Comparison of ENCODE assay signal across 29 mouse cellular contexts in genomic region chr17:29480256-29480655, GRCm38 (mm10). TPM values are rescaled to one million over a fixed set of nuclear protein-coding genes. Genes with fewer than 3 reads are reported as not detected.
A peak's percentile ranks its signal among the peaks of the same experiment; 100 is the strongest.
DNase-seq lines count a peak whose midpoint lies in the region; ATAC-seq and TF ChIP-seq lines count a peak whose summit lies in the region.
"Had no signal": no experiment of that assay in that cellular context is flagged by ENCODE, and none has a peak within 500 bp of the region (broad histone marks: within the 10 kb centered on the region; RNA-seq: fewer than 3 reads in every experiment).

No protein-coding gene starts in this region.

- no peaks in the 10 kb centered on the region for H3K27me3 ChIP-seq in forebrain, embryonic 13.5 days
- H3K27me3 ChIP-seq in forebrain, postnatal 0 days (ENCODE audit: insufficient read depth, low read length): no peaks in the 10 kb centered on the region
- H3K27me3 ChIP-seq in liver, embryonic 12.5 days (replicated peaks): peaks cover 9% of the 10 kb centered on the region; the same call in 1 of the 2 replicates
- H3K27me3 ChIP-seq in liver, postnatal 0 days (ENCODE audit: insufficient read depth, low read length): no peaks in the 10 kb centered on the region
- peaks cover 4% of the 10 kb centered on the region; the same call in 1 of the 2 replicates for H3K27me3 ChIP-seq in liver, embryonic 13.5 days
- peaks cover 5% of the 10 kb centered on the region; the same call in 1 of the 2 replicates for H3K27me3 ChIP-seq in liver, embryonic 15.5 days
- no peaks in the 10 kb centered on the region for H3K27me3 ChIP-seq in hindbrain, embryonic 12.5 days
- H3K27me3 ChIP-seq: CH12.LX; embryonic facial prominence, embryonic 13.5 days; embryonic facial prominence, embryonic 15.5 days; forebrain, embryonic 12.5 days; forebrain, embryonic 15.5 days; Patski had no signal

- no peaks in the 10 kb centered on the region; the same call in 1 of the 2 replicates for H3K9me3 ChIP-seq in forebrain, embryonic 13.5 days (replicated peaks)
- no peaks in the 10 kb centered on the region for H3K9me3 ChIP-seq in forebrain, postnatal 0 days (ENCODE audit: low read length)
- peaks cover 14% of the 10 kb centered on the region for H3K9me3 ChIP-seq in liver, embryonic 12.5 days (replicated peaks)
- H3K9me3 ChIP-seq in liver, postnatal 0 days (ENCODE audit: low read length): 0 out of 2 replicates have a peak, but pooled peaks cover 2% of the 10 kb centered on the region
- H3K9me3 ChIP-seq in liver, embryonic 13.5 days (replicated peaks): peaks cover 6% of the 10 kb centered on the region; the same call in 1 of the 2 replicates
- no peaks in the 10 kb centered on the region; the same call in 1 of the 2 replicates for H3K9me3 ChIP-seq in liver, embryonic 15.5 days (replicated peaks)
- H3K9me3 ChIP-seq in hindbrain, embryonic 12.5 days (replicated peaks): peaks cover 6% of the 10 kb centered on the region; the same call in 1 of the 2 replicates
- H3K9me3 ChIP-seq: embryonic facial prominence, embryonic 15.5 days; forebrain, embryonic 15.5 days had no signal

- TF ChIP-seq EP300 in liver, postnatal 0 days (IDR thresholded peaks at IDR 0.05; ENCODE audit: low read depth): no peak

- no peak overlapping the region for H3K9ac ChIP-seq in forebrain, embryonic 13.5 days
- H3K9ac ChIP-seq in forebrain, postnatal 0 days: no peak overlapping the region
- peak overlapping the region; percentile 19; the same call in 1 of the 2 replicates for H3K9ac ChIP-seq in liver, embryonic 12.5 days
- no peak overlapping the region for H3K9ac ChIP-seq in liver, postnatal 0 days (replicated peaks)
- peak overlapping the region; percentile 34; the same call in 1 of the 2 replicates for H3K9ac ChIP-seq in liver, embryonic 13.5 days
- no peak overlapping the region for H3K9ac ChIP-seq in liver, embryonic 15.5 days
- no peak overlapping the region for H3K9ac ChIP-seq in hindbrain, embryonic 12.5 days
- H3K9ac ChIP-seq: embryonic facial prominence, embryonic 13.5 days; embryonic facial prominence, embryonic 15.5 days; forebrain, embryonic 12.5 days; forebrain, embryonic 15.5 days had no signal

- H3K4me3 ChIP-seq in forebrain, embryonic 13.5 days: no peak overlapping the region
- no peak overlapping the region for H3K4me3 ChIP-seq in forebrain, postnatal 0 days (ENCODE audit: low read depth, low read length)
- no peak overlapping the region for H3K4me3 ChIP-seq in liver, embryonic 12.5 days
- H3K4me3 ChIP-seq in liver, postnatal 0 days (ENCODE audit: low read depth, low read length): no peak overlapping the region
- no peak overlapping the region for H3K4me3 ChIP-seq in liver, embryonic 13.5 days (replicated peaks)
- H3K4me3 ChIP-seq in liver, embryonic 15.5 days (replicated peaks): no peak overlapping the region
- no peak overlapping the region for H3K4me3 ChIP-seq in hindbrain, embryonic 12.5 days
- H3K4me3 ChIP-seq: embryonic facial prominence, embryonic 13.5 days; embryonic facial prominence, embryonic 15.5 days; erythroblast, embryonic 14.5 days; forebrain, embryonic 10.5 days; forebrain, embryonic 12.5 days; forebrain, embryonic 15.5 days had no signal

- WGBS in forebrain, embryonic 13.5 days: 79% methylated on average over 2 of the region's 2 CpGs
- 87% methylated on average over 2 of the region's 2 CpGs for WGBS in forebrain, postnatal 0 days
- 45% methylated on average over 2 of the region's 2 CpGs for WGBS in liver, embryonic 12.5 days (ENCODE audit: insufficient replicate concordance)
- WGBS in liver, postnatal 0 days (ENCODE audit: insufficient replicate concordance): 81% methylated on average over 2 of the region's 2 CpGs
- 52% methylated on average over 2 of the region's 2 CpGs for WGBS in liver, embryonic 13.5 days (ENCODE audit: insufficient replicate concordance)
- 43% methylated on average over 2 of the region's 2 CpGs for WGBS in liver, embryonic 15.5 days (ENCODE audit: insufficient replicate concordance)
- 81% methylated on average over 2 of the region's 2 CpGs for WGBS in hindbrain, embryonic 12.5 days

- 0 out of 2 replicates have a peak overlapping the region, but pooled peaks have one; percentile 44 for H3K27ac ChIP-seq in forebrain, embryonic 13.5 days
- H3K27ac ChIP-seq in forebrain, postnatal 0 days (ENCODE audit: low read depth, low read length): no peak overlapping the region
- H3K27ac ChIP-seq in liver, embryonic 12.5 days: peak overlapping the region; percentile 64; the same call in 1 of the 2 replicates
- H3K27ac ChIP-seq in liver, postnatal 0 days (ENCODE audit: low read depth): no peak overlapping the region
- no peak overlapping the region; the same call in 1 of the 2 replicates for H3K27ac ChIP-seq in liver, embryonic 13.5 days
- 0 out of 2 replicates have a peak overlapping the region, but pooled peaks have one; percentile 3 for H3K27ac ChIP-seq in liver, embryonic 15.5 days (replicated peaks)
- H3K27ac ChIP-seq in hindbrain, embryonic 12.5 days: no peak overlapping the region
- H3K27ac ChIP-seq: embryonic facial prominence, embryonic 13.5 days; embryonic facial prominence, embryonic 15.5 days; forebrain, embryonic 10.5 days; forebrain, embryonic 12.5 days had no signal

- TF ChIP-seq CTCF in forebrain, postnatal 0 days (IDR thresholded peaks at IDR 0.05; ENCODE audit: low read depth): no peak
- TF ChIP-seq CTCF in liver, postnatal 0 days (IDR thresholded peaks at IDR 0.05; ENCODE audit: low read depth): no peak

- H3K36me3 ChIP-seq in forebrain, embryonic 13.5 days (ENCODE audit: poor library complexity, severe bottlenecking): no peaks in the 10 kb centered on the region
- H3K36me3 ChIP-seq in forebrain, postnatal 0 days (ENCODE audit: insufficient read depth): no peaks in the 10 kb centered on the region
- no peaks in the 10 kb centered on the region for H3K36me3 ChIP-seq in liver, embryonic 12.5 days
- H3K36me3 ChIP-seq in liver, postnatal 0 days (replicated peaks; ENCODE audit: insufficient read depth, low read length): no peaks in the 10 kb centered on the region
- H3K36me3 ChIP-seq in liver, embryonic 13.5 days: no peaks in the 10 kb centered on the region
- H3K36me3 ChIP-seq in liver, embryonic 15.5 days (replicated peaks): no peaks in the 10 kb centered on the region
- no peaks in the 10 kb centered on the region for H3K36me3 ChIP-seq in hindbrain, embryonic 12.5 days
- H3K36me3 ChIP-seq: embryonic facial prominence, embryonic 13.5 days; embryonic facial prominence, embryonic 15.5 days; forebrain, embryonic 12.5 days; forebrain, embryonic 15.5 days; G1E had no signal

- H3K4me1 ChIP-seq in forebrain, embryonic 13.5 days: no peaks in the 10 kb centered on the region; the same call in 1 of the 2 replicates
- H3K4me1 ChIP-seq in forebrain, postnatal 0 days (ENCODE audit: insufficient read depth): no peaks in the 10 kb centered on the region
- H3K4me1 ChIP-seq in liver, embryonic 12.5 days: peaks cover 59% of the 10 kb centered on the region
- peaks cover 8% of the 10 kb centered on the region for H3K4me1 ChIP-seq in liver, postnatal 0 days (ENCODE audit: insufficient read depth)
- H3K4me1 ChIP-seq in liver, embryonic 13.5 days (replicated peaks): peaks cover 55% of the 10 kb centered on the region
- H3K4me1 ChIP-seq in liver, embryonic 15.5 days (replicated peaks): peaks cover 45% of the 10 kb centered on the region
- no peaks in the 10 kb centered on the region for H3K4me1 ChIP-seq in hindbrain, embryonic 12.5 days
- H3K4me1 ChIP-seq: embryonic facial prominence, embryonic 13.5 days; embryonic facial prominence, embryonic 15.5 days; forebrain, embryonic 12.5 days had no signal

- DNase-seq in forebrain, postnatal 0 days: no peak
- DNase-seq in liver, postnatal 0 days: no peak
- DNase-seq in liver, embryonic 13.5 days: no peak
- DNase-seq in left cerebral cortex, postnatal 25 days (ENCODE audit: low spot score in 2 of 2): no peak
- DNase-seq: adrenal gland, adult 2 months; adrenal gland, postnatal 10 days; adrenal gland, postnatal 25 days; B cell, adult 2 months; cerebellum, adult 11 months; cerebellum, adult 18-20 months; cerebellum, adult 8-10 months; cerebellum, adult 9-11 months; cerebellum, postnatal 14 days; cerebellum, postnatal 36 days; embryo, embryonic 11 days had no signal

- H3K4me2 ChIP-seq in forebrain, embryonic 13.5 days: no peak overlapping the region
- no peak overlapping the region for H3K4me2 ChIP-seq in forebrain, postnatal 0 days (ENCODE audit: low read depth)
- H3K4me2 ChIP-seq in liver, embryonic 12.5 days: 0 out of 2 replicates have a peak overlapping the region, but pooled peaks have one; percentile 10
- no peak overlapping the region for H3K4me2 ChIP-seq in liver, postnatal 0 days (ENCODE audit: low read depth, low read length)
- no peak overlapping the region for H3K4me2 ChIP-seq in liver, embryonic 13.5 days
- no peak overlapping the region for H3K4me2 ChIP-seq in liver, embryonic 15.5 days
- no peak overlapping the region for H3K4me2 ChIP-seq in hindbrain, embryonic 12.5 days (replicated peaks)
- H3K4me2 ChIP-seq: embryonic facial prominence, embryonic 13.5 days; embryonic facial prominence, embryonic 15.5 days; forebrain, embryonic 12.5 days; forebrain, embryonic 15.5 days had no signal

- intact Hi-C loops in left cerebral cortex, postnatal 25 days (cut with DNase I): no loop called here

- no peak for ATAC-seq in forebrain, embryonic 13.5 days
- ATAC-seq in forebrain, postnatal 0 days: no peak
- peak; percentile 82 for ATAC-seq in liver, embryonic 12.5 days
- no peak for ATAC-seq in liver, postnatal 0 days
- ATAC-seq in liver, embryonic 13.5 days (ENCODE audit: low read depth): peak; percentile 86
- ATAC-seq in liver, embryonic 15.5 days (ENCODE audit: insufficient read depth): peak; percentile 54
- ATAC-seq in hindbrain, embryonic 12.5 days (ENCODE audit: low FRiP score): no peak
- ATAC-seq: CD4-positive, CD25-positive, alpha-beta regulatory T cell, adult 4 months; forebrain, embryonic 15.5 days; Patski had no signal

RNA-seq across cellular contexts. Expression of gene Pim1, which starts 10.3 kb away (rescaled TPM):
- polyA plus RNA-seq in forebrain, embryonic 13.5 days (2015; fragmentation: Nextera tagmentation; extraction: Ambion mirVana): 21.0 and 22.0 TPM in 2 replicates
- total RNA-seq in forebrain, postnatal 0 days (2014; rRNA removed): 8.7 and 14.6 TPM in 2 replicates
- 10.3 and 12.0 TPM in 2 replicates for polyA plus RNA-seq in forebrain, postnatal 0 days (2015; fragmentation: Nextera tagmentation; extraction: Ambion mirVana)
- polyA plus RNA-seq in liver, embryonic 12.5 days (2016; fragmentation: Nextera tagmentation; extraction: Ambion mirVana): 112 and 114 TPM in 2 replicates
- polyA plus RNA-seq in liver, postnatal 0 days (2015; fragmentation: Nextera tagmentation; extraction: Ambion mirVana): 35.6 and 57.1 TPM in 2 replicates
- 105 and 110 TPM in 2 replicates for polyA plus RNA-seq in liver, embryonic 13.5 days (2015; fragmentation: Nextera tagmentation; extraction: Ambion mirVana)
- 93.3 and 93.5 TPM in 2 replicates for polyA plus RNA-seq in liver, embryonic 15.5 days (2015; fragmentation: Nextera tagmentation; extraction: Ambion mirVana)
- polyA plus RNA-seq in hindbrain, embryonic 12.5 days (2016; fragmentation: Nextera tagmentation; extraction: Ambion mirVana): 17.8 and 19.2 TPM in 2 replicates
- total RNA-seq in left cerebral cortex, postnatal 25 days (2021): 1 to 10 TPM; 6.8 to 7.4 TPM

Comparison
In these comparisons a context has a peak if more than half of its experiments do, and no peak if none do; other contexts are left out.
1. ATAC-seq: peak in liver, embryonic 12.5 days (single experiment), liver, embryonic 13.5 days (single experiment) and liver, embryonic 15.5 days (single experiment); none in forebrain, embryonic 13.5 days (single experiment), forebrain, postnatal 0 days (single experiment), liver, postnatal 0 days (single experiment) and hindbrain, embryonic 12.5 days (single experiment).
2. H3K27ac ChIP-seq: peak in forebrain, embryonic 13.5 days (single experiment), liver, embryonic 12.5 days (single experiment) and liver, embryonic 15.5 days (single experiment); none in forebrain, postnatal 0 days (single experiment), liver, postnatal 0 days (single experiment), liver, embryonic 13.5 days (single experiment) and hindbrain, embryonic 12.5 days (single experiment).
3. H3K9ac ChIP-seq: peak in liver, embryonic 12.5 days (single experiment) and liver, embryonic 13.5 days (single experiment); none in forebrain, embryonic 13.5 days (single experiment), forebrain, postnatal 0 days (single experiment), liver, postnatal 0 days (single experiment), liver, embryonic 15.5 days (single experiment) and hindbrain, embryonic 12.5 days (single experiment).